Mouse (Mus musculus): Measurements from ENCODE around the gene Caln1. TPM values are rescaled to one million over a fixed set of nuclear protein-coding genes. Genes with fewer than 3 reads are reported as not detected.

Caln1 gene
- polyA plus RNA-seq, 1 experiment from 2014 or later = 0.31 TPM

- no peaks in the 10 kb centered on the region for H3K4me1 ChIP-seq (ENCODE audit: control insufficient read depth in 2 of 2, insufficient read depth in 2 of 2, low read length in 2 of 2)
Observed at GRCm38 (mm10) chr5:130355223-130355622, 14.0 kb upstream of the Caln1 start.

GRCm38 (mm10) chr5:130363111-130363510 is 6.1 kb upstream of the Caln1 start:
- no peak overlapping the region for H3K27ac ChIP-seq (replicated peaks in 1 of 2; ENCODE audit: control insufficient read depth in 1 of 2, insufficient read depth in 1 of 2, low read depth in 2 of 2, low read length in 2 of 2)
- no peak overlapping the region for H3K9ac ChIP-seq (ENCODE audit: low read length)
- ATAC-seq (ENCODE audit: insufficient number of reproducible peaks, insufficient read depth, low FRiP score, low read depth) = no peak
- no peaks in the 10 kb centered on the region for H3K27me3 ChIP-seq (ENCODE audit: control insufficient read depth, insufficient read depth, low read length)
- no peak overlapping the region for H3K4me3 ChIP-seq (ENCODE audit: control insufficient read depth in 1 of 2, insufficient read depth in 1 of 2, low read depth in 1 of 2, low read length in 2 of 2)
- 71% methylated on average over 4 of the region's 4 CpGs for WGBS
- no peaks in the 10 kb centered on the region for H3K36me3 ChIP-seq (ENCODE audit: control insufficient read depth, insufficient read depth, low read length)
- H3K9me3 ChIP-seq (ENCODE audit: control insufficient read depth, low read length) = no peaks in the 10 kb centered on the region
- no peak overlapping the region for H3K4me2 ChIP-seq (ENCODE audit: low read length)
- no peaks in the 10 kb centered on the region for H3K4me1 ChIP-seq (ENCODE audit: control insufficient read depth in 2 of 2, insufficient read depth in 2 of 2, low read length in 2 of 2)

More at GRCm38 (mm10) chr5:130355223-130355622, 14.0 kb upstream of the Caln1 start:
- no peak overlapping the region for H3K4me3 ChIP-seq (ENCODE audit: control insufficient read depth in 1 of 2, insufficient read depth in 1 of 2, low read depth in 1 of 2, low read length in 2 of 2)
- no peaks in the 10 kb centered on the region for H3K36me3 ChIP-seq (ENCODE audit: control insufficient read depth, insufficient read depth, low read length)
- H3K27ac ChIP-seq (replicated peaks in 1 of 2; ENCODE audit: control insufficient read depth in 1 of 2, insufficient read depth in 1 of 2, low read depth in 2 of 2, low read length in 2 of 2) = no peak overlapping the region
- H3K9me3 ChIP-seq (ENCODE audit: control insufficient read depth, low read length) = no peaks in the 10 kb centered on the region
- no peak overlapping the region for H3K4me2 ChIP-seq (ENCODE audit: low read length)
- H3K27me3 ChIP-seq (ENCODE audit: control insufficient read depth, insufficient read depth, low read length) = no peaks in the 10 kb centered on the region
- no peak for ATAC-seq (ENCODE audit: insufficient number of reproducible peaks, insufficient read depth, low FRiP score, low read depth)
- H3K9ac ChIP-seq (ENCODE audit: low read length) = no peak overlapping the region
- WGBS = 54% methylated on average over 7 of the region's 7 CpGs

- no peaks in the 10 kb centered on the region for H3K4me1 ChIP-seq (ENCODE audit: control insufficient read depth in 2 of 2, insufficient read depth in 2 of 2, low read length in 2 of 2)
- ATAC-seq (ENCODE audit: insufficient number of reproducible peaks, insufficient read depth, low FRiP score, low read depth) = no peak
Observed at GRCm38 (mm10) chr5:130363773-130364172, 5.5 kb upstream of the Caln1 start.

GRCm38 (mm10) chr5:130368236-130368635 is 1.0 kb upstream of the Caln1 start:
- no peak overlapping the region for H3K4me2 ChIP-seq (ENCODE audit: low read length)
- no peak overlapping the region for H3K9ac ChIP-seq (ENCODE audit: low read length)
- H3K4me1 ChIP-seq (ENCODE audit: control insufficient read depth in 2 of 2, insufficient read depth in 2 of 2, low read length in 2 of 2) = no peaks in the 10 kb centered on the region
- no peak overlapping the region for H3K4me3 ChIP-seq (ENCODE audit: control insufficient read depth in 1 of 2, insufficient read depth in 1 of 2, low read depth in 1 of 2, low read length in 2 of 2)
- ATAC-seq (ENCODE audit: insufficient number of reproducible peaks, insufficient read depth, low FRiP score, low read depth) = no peak
- no peaks in the 10 kb centered on the region for H3K36me3 ChIP-seq (ENCODE audit: control insufficient read depth, insufficient read depth, low read length)
- no peaks in the 10 kb centered on the region for H3K27me3 ChIP-seq (ENCODE audit: control insufficient read depth, insufficient read depth, low read length)
- H3K9me3 ChIP-seq (ENCODE audit: control insufficient read depth, low read length) = no peaks in the 10 kb centered on the region
- H3K27ac ChIP-seq (replicated peaks in 1 of 2; ENCODE audit: control insufficient read depth in 1 of 2, insufficient read depth in 1 of 2, low read depth in 2 of 2, low read length in 2 of 2) = no peak overlapping the region
- WGBS = 65% methylated on average over 6 of the region's 6 CpGs

More at GRCm38 (mm10) chr5:130363773-130364172, 5.5 kb upstream of the Caln1 start:
- Histone ChIP-seq H3K27me3 (ENCODE audit: control insufficient read depth, insufficient read depth, low read length) (no peaks in the 10 kb centered on the region), H3K9ac (ENCODE audit: low read length) (no peak overlapping the region), H3K36me3 (ENCODE audit: control insufficient read depth, insufficient read depth, low read length) (no peaks in the 10 kb centered on the region), H3K27ac (replicated peaks in 1 of 2; ENCODE audit: control insufficient read depth in 1 of 2, insufficient read depth in 1 of 2, low read depth in 2 of 2, low read length in 2 of 2) (no peak overlapping the region), H3K4me2 (ENCODE audit: low read length) (no peak overlapping the region), H3K9me3 (ENCODE audit: control insufficient read depth, low read length) (no peaks in the 10 kb centered on the region), H3K4me3 (ENCODE audit: control insufficient read depth in 1 of 2, insufficient read depth in 1 of 2, low read depth in 1 of 2, low read length in 2 of 2) (no peak overlapping the region)
- WGBS = 29% methylated on average over 3 of the region's 3 CpGs

- H3K4me2 ChIP-seq (ENCODE audit: low read length) = no peak overlapping the region
- WGBS = 87% methylated on average over 3 of the region's 3 CpGs
- no peak overlapping the region for H3K27ac ChIP-seq (replicated peaks in 1 of 2; ENCODE audit: control insufficient read depth in 1 of 2, insufficient read depth in 1 of 2, low read depth in 2 of 2, low read length in 2 of 2)
- peaks cover 0 to 7% of the 10 kb centered on the region in 2 experiments; a peak in 1 of 4 replicates for H3K4me1 ChIP-seq (ENCODE audit: control insufficient read depth in 2 of 2, insufficient read depth in 2 of 2, low read length in 2 of 2)
- no peaks in the 10 kb centered on the region for H3K9me3 ChIP-seq (ENCODE audit: control insufficient read depth, low read length)
- no peaks in the 10 kb centered on the region for H3K27me3 ChIP-seq (ENCODE audit: control insufficient read depth, insufficient read depth, low read length)
- H3K36me3 ChIP-seq (ENCODE audit: control insufficient read depth, insufficient read depth, low read length) = no peaks in the 10 kb centered on the region
- H3K4me3 ChIP-seq (ENCODE audit: control insufficient read depth in 1 of 2, insufficient read depth in 1 of 2, low read depth in 1 of 2, low read length in 2 of 2) = no peak overlapping the region
- H3K9ac ChIP-seq (ENCODE audit: low read length) = no peak overlapping the region
- ATAC-seq (ENCODE audit: insufficient number of reproducible peaks, insufficient read depth, low FRiP score, low read depth) = no peak
Observed at GRCm38 (mm10) chr5:130375411-130375810, 6.2 kb downstream of the Caln1 start.

- Histone ChIP-seq H3K27ac (replicated peaks in 1 of 2; ENCODE audit: control insufficient read depth in 1 of 2, insufficient read depth in 1 of 2, low read depth in 2 of 2, low read length in 2 of 2) (no peak within 1 kb of the TSS), H3K4me2 (ENCODE audit: low read length) (peak within 1 kb of the TSS; percentile 40), H3K9ac (ENCODE audit: low read length) (no peak within 1 kb of the TSS; the same call in 1 of the 2 replicates), H3K27me3 (ENCODE audit: control insufficient read depth, insufficient read depth, low read length) (0 out of 2 replicates have a peak, but pooled peaks cover 8% of the 10 kb centered on the region), H3K36me3 (ENCODE audit: control insufficient read depth, insufficient read depth, low read length) (no peaks in the 10 kb centered on the region), H3K4me1 (ENCODE audit: control insufficient read depth in 2 of 2, insufficient read depth in 2 of 2, low read length in 2 of 2) (peaks cover 0 to 5% of the 10 kb centered on the region in 2 experiments; a peak in 1 of 4 replicates), H3K9me3 (ENCODE audit: control insufficient read depth, low read length) (no peaks in the 10 kb centered on the region), H3K4me3 (ENCODE audit: control insufficient read depth in 1 of 2, insufficient read depth in 1 of 2, low read depth in 1 of 2, low read length in 2 of 2) (no peak within 1 kb of the TSS)
- WGBS = 10% methylated on average over 13 of the region's 13 CpGs
- no peak for ATAC-seq (ENCODE audit: insufficient number of reproducible peaks, insufficient read depth, low FRiP score, low read depth)
Observed at GRCm38 (mm10) chr5:130384222-130384912, 15.1 kb downstream of the Caln1 start, which contains the start of gene A330070K13Rik. TSS of gene A330070K13Rik (minus strand) at chr5:130384631.

- no peak overlapping the region for H3K4me3 ChIP-seq (ENCODE audit: control insufficient read depth in 1 of 2, insufficient read depth in 1 of 2, low read depth in 1 of 2, low read length in 2 of 2)
- H3K4me1 ChIP-seq (ENCODE audit: control insufficient read depth in 2 of 2, insufficient read depth in 2 of 2, low read length in 2 of 2) = peaks cover 0 to 5% of the 10 kb centered on the region in 2 experiments; a peak in 1 of 4 replicates
- no peaks in the 10 kb centered on the region for H3K36me3 ChIP-seq (ENCODE audit: control insufficient read depth, insufficient read depth, low read length)
- no peaks in the 10 kb centered on the region for H3K9me3 ChIP-seq (ENCODE audit: control insufficient read depth, low read length)
- no peak for ATAC-seq (ENCODE audit: insufficient number of reproducible peaks, insufficient read depth, low FRiP score, low read depth)
- H3K4me2 ChIP-seq (ENCODE audit: low read length) = no peak overlapping the region
- no peak overlapping the region for H3K27ac ChIP-seq (replicated peaks in 1 of 2; ENCODE audit: control insufficient read depth in 1 of 2, insufficient read depth in 1 of 2, low read depth in 2 of 2, low read length in 2 of 2)
- WGBS = 68% methylated on average over 7 of the region's 7 CpGs
- no peak overlapping the region for H3K9ac ChIP-seq (ENCODE audit: low read length)
- 0 out of 2 replicates have a peak, but pooled peaks cover 8% of the 10 kb centered on the region for H3K27me3 ChIP-seq (ENCODE audit: control insufficient read depth, insufficient read depth, low read length)
Observed at GRCm38 (mm10) chr5:130386418-130386817, 17.2 kb downstream of the Caln1 start.

All from heart, embryonic 14.5 days (tissue).